Mouse (Mus musculus) frontal cortex, adult (tissue): Measurements from ENCODE around the gene Lipf.

Experiments
- ATAC-seq: cut with Nextera tagmentation; 2 replicates; pipeline ENCODE4 v1.9.2; 2017; ENCODE audit warnings: mild to moderate bottlenecking, moderate library complexity, mixed read lengths; ENCODE audit not compliant: low TSS enrichment

Gene Lipf

DNA sequence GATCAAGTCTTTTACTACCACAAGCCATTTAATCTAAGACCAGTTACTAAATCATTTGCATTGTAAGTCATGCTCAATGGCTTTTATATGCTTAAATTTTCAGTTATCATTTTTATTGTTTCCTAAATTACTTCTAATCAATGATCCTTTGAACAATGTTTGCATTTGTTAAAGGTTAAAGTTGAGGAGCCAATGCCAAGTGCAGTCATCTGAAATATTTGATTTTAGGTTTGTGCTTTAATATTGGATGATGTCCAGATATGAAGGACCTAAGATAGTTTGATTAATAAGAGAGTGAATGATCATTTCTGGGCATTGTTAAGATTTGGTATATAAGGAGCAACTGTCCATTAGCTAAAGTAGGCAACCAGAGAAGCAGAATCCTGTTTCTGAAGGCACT lies at the start of gene Lipf:
Gene Lipf, plus strand, starts transcription at position 301 of the 400 bp plus-strand sequence.
- ATAC-seq, result no peak

DNA sequence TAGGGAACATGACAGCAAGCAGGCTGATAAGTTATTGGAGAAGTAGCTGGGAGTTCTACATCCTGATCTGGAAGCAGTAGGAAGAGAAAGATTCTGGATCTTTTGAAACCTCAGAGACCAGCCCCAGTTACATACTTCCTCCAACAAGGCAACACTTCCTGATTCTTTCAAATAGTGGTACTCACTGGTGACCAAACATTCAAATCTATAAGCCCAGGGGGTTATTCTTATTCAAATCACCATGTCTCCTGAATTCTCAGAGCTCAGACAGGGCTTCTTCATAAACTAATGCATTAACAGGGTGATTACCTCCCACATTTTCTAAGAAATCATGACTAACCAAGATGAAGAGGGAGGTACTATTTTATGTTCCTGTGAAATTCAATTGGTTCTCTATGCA lies 36.9 kb upstream of the Lipf start:
- ATAC-seq, result no peak

DNA sequence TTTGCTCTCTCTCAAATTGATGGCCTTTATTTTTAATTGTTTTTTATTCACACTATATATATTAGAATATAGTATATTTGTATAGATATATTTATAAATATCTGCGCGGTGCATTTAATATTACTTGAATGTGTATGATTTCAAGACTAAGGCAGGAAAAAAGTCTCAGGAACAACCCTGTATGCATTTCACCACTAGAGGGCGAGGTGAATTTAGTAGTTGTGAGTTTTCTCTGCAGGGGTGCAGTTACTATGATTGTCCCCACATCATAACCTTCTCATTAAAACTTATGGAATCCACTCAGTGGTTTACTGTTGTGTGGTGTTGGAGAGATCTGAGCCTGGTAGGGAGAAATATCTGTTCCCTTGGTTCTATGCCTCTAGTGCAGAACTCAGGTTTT lies 18.0 kb downstream of the Lipf start:
- peak; percentile 57; the same call in 1 of the 2 replicates for ATAC-seq

DNA sequence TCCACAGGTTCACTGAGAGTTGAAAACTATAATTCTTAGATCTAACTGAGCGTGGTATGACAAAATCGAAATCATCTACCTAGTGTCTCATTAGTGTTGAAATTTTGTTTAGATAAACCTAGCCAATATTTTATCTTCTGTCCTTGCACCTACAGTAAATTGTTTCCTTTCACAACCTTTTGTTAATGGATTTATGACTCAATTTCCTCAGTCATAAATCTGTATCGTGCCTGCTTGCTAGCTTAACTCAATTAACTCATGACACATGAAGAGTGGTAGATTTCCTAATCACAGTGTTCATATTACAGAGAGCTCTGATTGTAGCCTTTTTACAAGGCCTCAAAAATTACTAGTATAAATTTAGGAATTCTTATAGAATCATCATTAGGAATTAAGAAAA lies 22.1 kb downstream of the Lipf start:
- no peak for ATAC-seq

DNA sequence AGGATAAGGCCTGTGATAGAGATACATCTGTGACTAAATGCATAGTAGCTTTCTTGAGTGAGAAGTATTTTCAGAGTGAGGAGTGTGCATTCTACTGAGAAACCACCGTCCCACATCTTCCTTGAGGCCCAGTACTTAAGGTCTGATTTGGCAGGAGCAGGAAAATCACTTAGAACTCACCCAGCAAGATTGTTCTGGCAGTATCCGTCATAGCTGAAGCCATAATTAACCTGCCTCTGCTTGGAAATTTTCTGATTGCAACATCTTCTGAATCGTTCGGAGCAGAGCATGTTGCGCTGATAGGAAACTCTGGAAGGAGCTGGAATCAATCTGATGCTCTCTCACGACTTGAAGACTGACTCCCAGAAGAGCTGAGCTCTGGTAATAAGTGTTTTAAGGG lies 47.0 kb downstream of the Lipf start, which contains the start of gene Lipk:
Gene Lipk, plus strand, starts transcription at position 289 of the 400 bp plus-strand sequence.
- ATAC-seq, result no peak

DNA sequence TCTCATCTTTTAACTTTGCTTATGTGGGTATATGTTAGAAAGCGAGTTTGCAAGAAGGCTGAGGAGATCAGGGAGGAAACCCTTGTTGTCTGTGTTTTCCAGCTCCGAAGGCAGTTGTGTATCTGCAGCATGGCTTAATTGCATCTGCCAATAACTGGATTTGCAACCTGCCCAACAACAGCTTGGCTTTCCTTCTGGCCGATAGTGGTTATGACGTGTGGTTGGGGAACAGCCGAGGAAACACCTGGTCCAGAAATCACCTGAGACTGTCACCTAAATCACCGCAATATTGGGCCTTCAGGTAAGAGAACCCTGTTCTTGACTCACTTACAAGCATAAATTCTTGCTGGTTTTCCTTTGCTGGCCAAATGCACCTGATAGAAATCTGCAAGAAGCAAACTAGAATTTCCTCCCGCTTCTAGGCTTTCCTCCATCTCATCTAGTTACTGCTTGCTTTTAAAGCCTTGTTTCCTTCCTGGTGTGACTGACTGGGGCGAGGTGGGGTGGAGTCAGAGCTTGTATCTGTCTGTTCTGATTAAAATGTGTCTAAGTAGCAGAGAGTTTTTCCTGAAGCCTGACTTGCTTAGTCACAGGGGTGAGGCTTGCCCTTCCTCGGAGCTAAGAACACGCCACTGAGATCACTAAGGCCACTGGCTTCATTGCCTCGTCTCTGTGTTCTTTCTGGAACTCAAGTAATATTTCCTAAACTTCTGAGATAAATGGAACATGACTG lies 60.6 kb downstream of the Lipf start:
- ATAC-seq, result no peak

DNA sequence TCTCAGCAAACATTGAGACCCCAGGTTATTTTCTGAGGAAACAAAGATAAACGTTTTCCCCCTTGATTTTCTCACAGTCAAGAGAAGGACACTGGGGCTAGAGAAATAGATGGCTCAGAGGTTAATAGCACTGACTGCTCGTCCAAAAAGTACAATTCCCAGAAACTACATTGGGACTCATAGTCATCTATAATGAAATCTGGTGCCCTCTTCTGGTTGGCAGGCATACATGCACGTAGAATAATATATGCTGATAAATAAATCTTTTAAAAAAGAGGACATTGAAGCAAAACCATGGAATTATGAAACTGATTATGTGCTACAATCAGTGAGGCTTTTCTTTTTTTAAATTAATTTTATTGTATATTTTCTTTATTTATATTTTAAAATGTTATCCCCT lies 61.8 kb downstream of the Lipf start:
- no peak for ATAC-seq
